8 mouse cellular contexts compared by ENCODE assay signal in genomic region chr3:84305010-84305692, GRCm38 (mm10). TPM values are rescaled to one million over a fixed set of nuclear protein-coding genes. Genes with fewer than 3 reads are reported as not detected.
DNase-seq lines count a peak whose midpoint lies in the region; ATAC-seq and TF ChIP-seq lines count a peak whose summit lies in the region.

No protein-coding gene starts in this region.

- no peak for TF ChIP-seq CTCF in CH12.LX (conservative IDR thresholded peaks at IDR 0.05 in 1 of 2, IDR thresholded peaks at IDR 0.05 in 1 of 2; ENCODE audit: low read depth in 2 of 2, low read length in 2 of 2)
- TF ChIP-seq CTCF in bone marrow, adult 2 months (IDR thresholded peaks at IDR 0.05; ENCODE audit: control insufficient read depth, insufficient read depth, low read length) = no peak

- peak overlapping the region; percentile 30 to 52 (median 46) for H3K4me3 ChIP-seq in CH12.LX (replicated peaks in 1 of 3; ENCODE audit: low read depth in 2 of 3, low read length in 2 of 3, poor library complexity in 1 of 3)
- H3K4me3 ChIP-seq in bone marrow, adult 2 months (replicated peaks; ENCODE audit: control insufficient read depth, low read depth, low read length) = peak overlapping the region; percentile 55
- H3K4me3 ChIP-seq in embryonic facial prominence, embryonic 15.5 days (replicated peaks) = peak overlapping the region; percentile 41
- peak overlapping the region; percentile 38 for H3K4me3 ChIP-seq in intestine, embryonic 15.5 days (replicated peaks)

- dilution Hi-C loops in CH12.LX (cut with MboI; ENCODE audit: extremely low pct_ligation_motif_present, extremely low pct_unique_long_range_greater_than_20kb, low sequenced_read_pairs) = no loop called here

- H3K9me3 ChIP-seq in CH12.LX (replicated peaks; ENCODE audit: low read length) = peaks cover 4% of the 10 kb centered on the region
- H3K9me3 ChIP-seq in embryonic facial prominence, embryonic 15.5 days (replicated peaks) = no peaks in the 10 kb centered on the region
- H3K9me3 ChIP-seq in intestine, embryonic 15.5 days = no peaks in the 10 kb centered on the region

- TF ChIP-seq POLR2A in CH12.LX (IDR thresholded peaks at IDR 0.05; ENCODE audit: low read depth, low read length) = no peak
- TF ChIP-seq POLR2A in bone marrow, adult 2 months (IDR thresholded peaks at IDR 0.05; ENCODE audit: borderline replicate concordance, control insufficient read depth, low read depth, low read length) = no peak

- peak; percentile 87 for DNase-seq in CH12.LX (ENCODE audit: extremely low read depth)
- DNase-seq in left cerebral cortex, adult 9 months (ENCODE audit: low spot score in 2 of 2) = peak; percentile 75 to 76
- peak; percentile 78 to 90 for DNase-seq in lung, postnatal 4 days
- DNase-seq in right cerebral cortex, postnatal 25 days = peak; percentile 82
- DNase-seq in urinary bladder, adult 2 months (ENCODE audit: low spot score) = no peak

- in situ Hi-C loops in CH12.LX (cut with MboI; ENCODE audit: low pct_ligation_motif_present, low pct_unique_long_range_greater_than_20kb, low sequenced_read_pairs) = loop anchor here (25.0 kb wide), 1 partner anchor 243 kb away; no protein-coding TSS in a partner anchor

- peak overlapping the region; percentile 60 for H3K4me2 ChIP-seq in CH12.LX (ENCODE audit: insufficient read depth, low read depth, poor library complexity, severe bottlenecking)
- peak overlapping the region; percentile 80 for H3K4me2 ChIP-seq in embryonic facial prominence, embryonic 15.5 days (replicated peaks)
- peak overlapping the region; percentile 93 for H3K4me2 ChIP-seq in intestine, embryonic 15.5 days (replicated peaks)

- no peaks in the 10 kb centered on the region for H3K36me3 ChIP-seq in CH12.LX (replicated peaks in 1 of 2; ENCODE audit: control insufficient read depth in 1 of 2, insufficient read depth in 1 of 2, low read length in 1 of 2)
- no peaks in the 10 kb centered on the region for H3K36me3 ChIP-seq in embryonic facial prominence, embryonic 15.5 days
- H3K36me3 ChIP-seq in intestine, embryonic 15.5 days = no peaks in the 10 kb centered on the region

- TF ChIP-seq RAD21 in CH12.LX (IDR thresholded peaks at IDR 0.05; ENCODE audit: low read depth, low read length) = no peak

- no peaks in the 10 kb centered on the region for H3K79me2 ChIP-seq in CH12.LX (replicated peaks; ENCODE audit: control insufficient read depth, extremely low read depth, insufficient read depth, poor library complexity, severe bottlenecking)

- peaks cover 8 to 19% of the 10 kb centered on the region in 2 experiments for H3K4me1 ChIP-seq in CH12.LX (ENCODE audit: control insufficient read depth in 1 of 2, insufficient read depth in 2 of 2)
- no peaks in the 10 kb centered on the region for H3K4me1 ChIP-seq in bone marrow, adult 2 months (ENCODE audit: control insufficient read depth, insufficient read depth, low read length)
- peaks cover 18% of the 10 kb centered on the region for H3K4me1 ChIP-seq in embryonic facial prominence, embryonic 15.5 days
- H3K4me1 ChIP-seq in intestine, embryonic 15.5 days (replicated peaks) = peaks cover 16% of the 10 kb centered on the region

- WGBS in bone marrow, adult 2 months = 3% methylated on average over 28 of the region's 28 CpGs
- WGBS in embryonic facial prominence, embryonic 15.5 days = 2% methylated on average over 28 of the region's 28 CpGs
- 1% methylated on average over 28 of the region's 28 CpGs for WGBS in intestine, embryonic 15.5 days

- TF ChIP-seq EP300 in CH12.LX (IDR thresholded peaks at IDR 0.05; ENCODE audit: low read length) = no peak

- no peak overlapping the region for H3K9ac ChIP-seq in CH12.LX (ENCODE audit: insufficient read depth, low read depth)
- H3K9ac ChIP-seq in embryonic facial prominence, embryonic 15.5 days = no peak overlapping the region
- 0 out of 2 replicates have a peak overlapping the region, but pooled peaks have one; percentile 45 for H3K9ac ChIP-seq in intestine, embryonic 15.5 days

- peaks cover 10% of the 10 kb centered on the region for H3K27me3 ChIP-seq in CH12.LX (replicated peaks)
- H3K27me3 ChIP-seq in embryonic facial prominence, embryonic 15.5 days = peaks cover 39% of the 10 kb centered on the region
- H3K27me3 ChIP-seq in intestine, embryonic 15.5 days (replicated peaks) = peaks cover 24% of the 10 kb centered on the region; the same call in 1 of the 2 replicates

- H3K27ac ChIP-seq in CH12.LX (ENCODE audit: insufficient read depth, low read depth) = no peak overlapping the region
- no peak overlapping the region for H3K27ac ChIP-seq in bone marrow, adult 2 months (ENCODE audit: control insufficient read depth, insufficient read depth, low read depth, low read length, poor library complexity)
- H3K27ac ChIP-seq in embryonic facial prominence, embryonic 15.5 days (replicated peaks) = no peak overlapping the region
- no peak overlapping the region for H3K27ac ChIP-seq in intestine, embryonic 15.5 days

- peak; percentile 83 for ATAC-seq in embryonic facial prominence, embryonic 15.5 days (ENCODE audit: insufficient number of reproducible peaks, low FRiP score, low TSS enrichment, low read depth)
- peak; percentile 92 for ATAC-seq in intestine, embryonic 15.5 days

TF ChIP-seq in CH12.LX, 34 proteins besides CTCF, POLR2A, EP300 and RAD21:
- TF ChIP-seq MAZ (IDR thresholded peaks at IDR 0.05; ENCODE audit: low read depth, low read length) = no peak
- TF ChIP-seq MXI1 (IDR thresholded peaks at IDR 0.05; ENCODE audit: low read depth, low read length) = peak; percentile 93

RNA-seq across cellular contexts. Expression of gene Trim2, which starts 1.5 kb away (rescaled TPM):
- 2.1 and 2.4 TPM in 2 replicates for total RNA-seq in CH12.LX (2012; rRNA removed)
- total RNA-seq in CH12.LX (2014; rRNA removed) = 2.1 and 2.5 TPM in 2 replicates
- polyA plus RNA-seq in CH12.LX (2012; ENCODE audit: insufficient read length, low read depth) = 3.3 and 3.6 TPM in 2 replicates
- polyA plus RNA-seq in bone marrow, adult 2 months (2011; ENCODE audit: insufficient read depth, insufficient read length, low replicate concordance, missing spikeins) = 2.8 and 10.2 TPM in 2 replicates
- polyA plus RNA-seq in embryonic facial prominence, embryonic 15.5 days (2015; fragmentation: Nextera tagmentation; extraction: Ambion mirVana) = 29.5 and 31.0 TPM in 2 replicates
- polyA plus RNA-seq in intestine, embryonic 15.5 days (2015; fragmentation: Nextera tagmentation; extraction: Ambion mirVana) = 50.1 and 57.2 TPM in 2 replicates
- 6.6 and 8.9 TPM in 2 replicates for polyA plus RNA-seq in urinary bladder, adult 2 months (2012; rRNA removed)
